Mouse (Mus musculus) cerebellum, adult 2 months (tissue): ENCODE measurements at regions not wholly inside any gene's neighbourhood (a gene's known extent, or its start where the extent isn't known, plus 50 kb on each side); places are given as distances from the start of the nearest gene placed in this dataset.

Experiments used
- CTCF ChIP-seq: fragments of 200-500 bp; IDR thresholded peaks from 2 replicates; pipeline ENCODE4 v1.5.1; 2011; ENCODE audit warnings: low read depth, mild to moderate bottlenecking, control low read depth, low read length, moderate library complexity, borderline replicate concordance; ENCODE audit not compliant: insufficient read depth
- POLR2A ChIP-seq: fragments of 200-500 bp; IDR thresholded peaks from 2 replicates; pipeline ENCODE4 v1.6.1; 2011; ENCODE audit warnings: low read length, control low read depth, borderline replicate concordance; ENCODE audit not compliant: insufficient read depth

DNA sequence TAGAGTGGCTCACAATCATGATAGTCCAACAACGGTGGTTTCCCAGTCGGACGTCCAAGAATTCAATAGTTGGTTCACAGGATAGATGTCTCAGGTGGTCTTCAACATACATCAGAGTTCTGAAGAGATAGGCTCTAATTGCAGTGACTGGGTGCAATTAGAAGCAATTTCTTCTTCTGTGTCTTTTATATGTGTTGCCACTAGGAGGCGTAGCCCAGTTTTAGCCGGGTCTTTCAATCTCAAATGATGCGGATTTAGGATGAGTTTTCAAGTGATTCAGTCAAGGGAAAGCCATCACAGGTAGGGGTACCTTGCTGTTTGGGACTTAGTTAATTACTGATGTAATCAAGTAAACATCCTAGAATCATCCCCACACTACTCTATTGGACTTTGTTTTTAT is 348.4 kb upstream of the Ccdc54 start:
- TF ChIP-seq CTCF = no peak
- TF ChIP-seq POLR2A = no peak
